Mouse (Mus musculus) lung, postnatal 0 days (tissue): ENCODE data around the gene Gm31371. TPM values are rescaled to one million over a fixed set of nuclear protein-coding genes. Genes with fewer than 3 reads are reported as not detected.
"Not testable (repeated sequence)": the region's sequence is repeated elsewhere in the genome, so short reads cannot be mapped to it uniquely, and the experiment has no call there.

Source experiments
- ATAC-seq: fragments of 200-750 bp; cut with Nextera tagmentation; 2 replicates; pipeline ENCODE4 v1.8.0; 2017; ENCODE audit warnings: moderate library complexity
- DNase-seq: peaks from one replicate; pipeline ENCODE4 v3.0.0-alpha.2; 2016; ENCODE audit warnings: low spot score
- H3K27ac ChIP-seq: fragments of 300-500 bp; sonication (generic); 2 replicates; pipeline ENCODE4 v1.5.1; 2014; ENCODE audit warnings: antibody characterized with exemption, mild to moderate bottlenecking, low read length, mixed read lengths
- H3K27me3 ChIP-seq: fragments of 300-500 bp; sonication (generic); replicated peaks from 2 replicates; pipeline ENCODE4 v1.6.1; 2014; ENCODE audit warnings: low read length, mixed read lengths; ENCODE audit not compliant: insufficient read depth
- H3K36me3 ChIP-seq: fragments of 300-500 bp; sonication (generic); 2 replicates; pipeline ENCODE4 v1.6.1; 2014; ENCODE audit warnings: low read length, mixed read lengths; ENCODE audit not compliant: insufficient read depth
- H3K4me1 ChIP-seq: fragments of 300-500 bp; sonication (generic); 2 replicates; pipeline ENCODE4 v1.6.1; 2014; ENCODE audit warnings: antibody characterized with exemption, low read depth, low read length, mixed read lengths; ENCODE audit not compliant: insufficient read depth
- H3K4me2 ChIP-seq: fragments of 300-500 bp; sonication (generic); replicated peaks from 2 replicates; pipeline ENCODE4 v1.6.1; 2014; ENCODE audit warnings: low read depth, mild to moderate bottlenecking, low read length, moderate library complexity, mixed read lengths
- H3K4me3 ChIP-seq: fragments of 300-500 bp; sonication (generic); 2 replicates; pipeline ENCODE4 v1.5.1; 2014; ENCODE audit warnings: low read depth, low read length
- H3K9ac ChIP-seq: fragments of 300-500 bp; sonication (generic); replicated peaks from 2 replicates; pipeline ENCODE4 v1.6.1; 2014; ENCODE audit warnings: low read depth, mild to moderate bottlenecking
- H3K9me3 ChIP-seq: fragments of 300-500 bp; sonication (generic); 2 replicates; pipeline ENCODE4 v1.6.1; 2016; ENCODE audit warnings: low read length, mixed read lengths
- CTCF ChIP-seq: IDR thresholded peaks from 2 replicates; pipeline ENCODE4 v1.5.1; 2016; ENCODE audit warnings: antibody characterized with exemption, mild to moderate bottlenecking
- EP300 ChIP-seq: IDR thresholded peaks from 2 replicates; pipeline ENCODE4 v1.6.1; 2016; ENCODE audit warnings: antibody characterized with exemption, mild to moderate bottlenecking, control low read depth
- WGBS: fragments of 180-500 bp; shearing (Covaris S2); extraction: QIAGEN DNeasy Blood & Tissue Kit; methylation state at CpG from one replicate; pipeline ENCODE4 v1.1.7; 2014; 5-methylcytosine and 5-hydroxymethylcytosine counted together
- polyA plus RNA-seq: library from polyadenylated mRNA; unstranded; fragments of >200 nt; fragmentation: Nextera tagmentation; extraction: Ambion mirVana; gene quantifications from 2 replicates; pipeline ENCODE4 v1.2.1, GENCODE M21; 2015

Gm31371 gene
- 0.11 TPM in 1 of 2 replicates, not detected in the other for polyA plus RNA-seq

- not testable (repeated sequence) for H3K9me3 ChIP-seq, H3K4me3 ChIP-seq, H3K4me2 ChIP-seq, H3K36me3 ChIP-seq, DNase-seq, H3K4me1 ChIP-seq, H3K9ac ChIP-seq, H3K27me3 ChIP-seq, H3K27ac ChIP-seq, ATAC-seq
- 62% methylated on average over 2 of the region's 4 CpGs for WGBS
These were observed at the start of gene Gm31371 for GRCm38 (mm10) chr8:19903092-19903491. Gm31371 (plus strand) TSS chr8:19903392.

- H3K9me3 ChIP-seq, H3K9ac ChIP-seq, H3K4me1 ChIP-seq, H3K4me2 ChIP-seq, H3K27me3 ChIP-seq, DNase-seq, H3K27ac ChIP-seq, ATAC-seq, H3K4me3 ChIP-seq, H3K36me3 ChIP-seq: not testable (repeated sequence)
- 86% methylated on average over 7 of the region's 8 CpGs for WGBS
These were observed 3.3 kb downstream of the Gm31371 start for GRCm38 (mm10) chr8:19906425-19907055.

GRCm38 (mm10) chr8:19908841-19909321 is 5.7 kb downstream of the Gm31371 start:
- H3K27ac ChIP-seq, DNase-seq, H3K27me3 ChIP-seq, H3K4me1 ChIP-seq, ATAC-seq, H3K4me2 ChIP-seq, H3K4me3 ChIP-seq, H3K9me3 ChIP-seq, H3K9ac ChIP-seq, H3K36me3 ChIP-seq: not testable (repeated sequence)
- WGBS: 75% methylated on average over 4 of the region's 6 CpGs

- H3K27me3 ChIP-seq, H3K27ac ChIP-seq, H3K4me3 ChIP-seq, H3K9ac ChIP-seq, H3K9me3 ChIP-seq, ATAC-seq, H3K36me3 ChIP-seq, DNase-seq, H3K4me1 ChIP-seq, H3K4me2 ChIP-seq: not testable (repeated sequence)
- WGBS: 77% methylated on average over 2 of the region's 3 CpGs
These were observed 15.9 kb downstream of the Gm31371 start for GRCm38 (mm10) chr8:19919086-19919485.

- H3K36me3 ChIP-seq, H3K4me3 ChIP-seq, H3K27ac ChIP-seq, H3K27me3 ChIP-seq, H3K9ac ChIP-seq, H3K4me2 ChIP-seq, H3K4me1 ChIP-seq, DNase-seq, H3K9me3 ChIP-seq, ATAC-seq: not testable (repeated sequence)
- no CpG with 5 or more reads among the region's 6 CpGs for WGBS
These were observed 31.1 kb downstream of the Gm31371 start for GRCm38 (mm10) chr8:19934274-19934673.

GRCm38 (mm10) chr8:19935541-19936030 is 32.4 kb downstream of the Gm31371 start:
- not testable (repeated sequence) for H3K9me3 ChIP-seq, H3K4me1 ChIP-seq, ATAC-seq, H3K27ac ChIP-seq, H3K27me3 ChIP-seq, H3K4me3 ChIP-seq, DNase-seq, H3K9ac ChIP-seq, H3K36me3 ChIP-seq, H3K4me2 ChIP-seq
- 55% methylated on average over 1 of the region's 2 CpGs for WGBS

GRCm38 (mm10) chr8:19960935-19961334 is 57.7 kb downstream of the Gm31371 start:
- H3K4me3 ChIP-seq: no peak overlapping the region
- DNase-seq (no peak), ATAC-seq (no peak)
- H3K27ac ChIP-seq: no peak overlapping the region
- no peaks in the 10 kb centered on the region for H3K36me3 ChIP-seq
- no peaks in the 10 kb centered on the region for H3K9me3 ChIP-seq
- H3K9ac ChIP-seq: no peak overlapping the region
- H3K27me3 ChIP-seq: no peaks in the 10 kb centered on the region
- TF ChIP-seq CTCF (no peak), EP300 (no peak)
- no peak overlapping the region for H3K4me2 ChIP-seq
- no peaks in the 10 kb centered on the region for H3K4me1 ChIP-seq
- WGBS: 71% methylated on average over 2 of the region's 2 CpGs

GRCm38 (mm10) chr8:19963766-19964165 is 60.6 kb downstream of the Gm31371 start:
- 68% methylated on average over 2 of the region's 2 CpGs for WGBS
- H3K9ac ChIP-seq, H3K27ac ChIP-seq, H3K4me3 ChIP-seq, H3K36me3 ChIP-seq, DNase-seq, H3K27me3 ChIP-seq, H3K9me3 ChIP-seq, H3K4me2 ChIP-seq, ATAC-seq, H3K4me1 ChIP-seq: not testable (repeated sequence)

- not testable (repeated sequence) for DNase-seq, H3K27me3 ChIP-seq, H3K4me2 ChIP-seq, ATAC-seq, H3K36me3 ChIP-seq, H3K4me1 ChIP-seq, H3K9me3 ChIP-seq, H3K4me3 ChIP-seq, H3K9ac ChIP-seq, H3K27ac ChIP-seq
- whole genome bisulfite sequencing: 42% methylated on average over 2 of the region's 2 CpGs
These were observed 65.0 kb downstream of the Gm31371 start for GRCm38 (mm10) chr8:19968151-19968550.
